Mouse (Mus musculus) A20 (cell line): Measurements from ENCODE around the gene Gm20388.
A peak's percentile ranks its signal among the peaks of the same experiment; 100 is the strongest.

ENCODE experiments used
- DNase-seq: peaks from one replicate; pipeline ENCODE4 v3.0.0-alpha.2; 2011; ENCODE audit warnings: low read depth, low spot score

Gm20388 gene

DNA sequence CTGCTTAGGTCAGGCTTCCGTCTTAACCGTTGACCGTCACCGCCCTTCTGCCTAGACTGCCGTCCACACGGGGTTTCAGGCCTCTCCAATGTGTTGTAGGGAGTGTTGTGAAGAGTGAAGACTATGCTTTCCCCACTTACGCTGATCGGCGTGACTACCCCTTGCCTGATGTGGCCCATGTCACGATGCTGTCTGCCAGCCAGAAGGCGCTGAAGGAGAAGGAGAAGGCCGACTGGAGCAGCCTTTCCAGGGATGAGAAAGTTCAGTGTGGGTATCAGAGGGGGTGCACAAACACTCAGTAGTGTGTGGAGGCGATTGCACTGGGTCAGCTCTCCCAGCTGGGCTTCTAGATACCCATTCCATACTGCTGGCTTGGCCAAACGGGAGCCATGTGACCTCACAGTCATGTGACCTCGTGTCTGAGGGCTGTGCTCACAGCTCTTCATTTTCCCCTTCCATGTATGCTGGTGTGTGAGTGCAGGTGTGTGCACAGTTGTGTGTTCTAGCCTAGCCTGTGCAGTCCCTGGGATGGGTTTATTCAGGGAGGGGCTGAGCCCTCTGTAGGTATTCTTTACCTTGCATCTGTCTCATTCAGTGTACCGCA is 762.1 kb downstream of the Gm20388 start:
- no peak for DNase-seq

GRCm38 (mm10) chr8:120673298-120673697 is 762.7 kb downstream of the Gm20388 start:
- DNase-seq, result no peak

GRCm38 (mm10) chr8:120675718-120676117 is 765.1 kb downstream of the Gm20388 start:
- peak; percentile 16 for DNase-seq

DNA sequence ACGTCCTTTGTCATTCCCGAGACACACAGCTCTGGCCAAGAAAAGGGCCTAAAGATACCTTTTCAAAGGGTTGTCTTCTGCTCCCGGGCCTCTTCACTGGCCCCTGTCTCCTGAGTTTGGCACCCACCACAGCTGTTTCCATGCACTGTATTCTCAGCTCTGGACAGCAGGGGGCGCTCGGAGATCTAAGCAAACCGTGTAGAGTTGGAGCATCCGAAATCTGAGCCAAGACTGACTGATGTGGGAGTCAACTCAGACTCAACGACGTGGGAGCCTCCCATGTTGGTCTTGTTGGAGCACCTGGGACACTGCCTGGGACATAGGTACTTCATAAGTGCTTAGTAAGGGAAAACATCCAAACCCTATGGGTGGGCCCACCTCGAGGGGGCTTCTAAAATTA is 767.8 kb downstream of the Gm20388 start:
- peak; percentile 80 for DNase-seq

- no peak for DNase-seq
These were observed 769.2 kb downstream of the Gm20388 start for GRCm38 (mm10) chr8:120679629-120680387.

- DNase-seq, result peak; percentile 69
These were observed 769.8 kb downstream of the Gm20388 start for GRCm38 (mm10) chr8:120680405-120680804.

DNA sequence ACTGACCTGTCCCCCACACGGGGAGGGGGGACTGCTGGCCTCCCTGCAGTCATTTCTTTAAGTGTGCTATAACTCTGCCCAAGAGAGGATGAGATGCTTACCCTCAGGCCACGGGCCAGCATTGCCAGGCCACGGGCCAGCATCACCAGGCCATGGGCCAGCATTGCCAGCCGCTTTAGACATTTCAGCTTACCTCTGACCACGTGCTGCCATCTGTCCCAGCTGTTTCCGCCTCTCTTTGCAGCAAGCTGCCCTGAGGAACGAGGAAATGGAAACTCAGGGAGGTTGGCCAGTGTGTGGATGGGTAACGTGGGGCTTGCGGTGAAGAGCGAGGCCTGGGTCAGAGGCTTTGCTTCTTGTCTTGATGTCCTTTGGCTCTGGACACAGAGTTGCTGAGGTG is 770.5 kb downstream of the Gm20388 start:
- no peak for DNase-seq

DNA sequence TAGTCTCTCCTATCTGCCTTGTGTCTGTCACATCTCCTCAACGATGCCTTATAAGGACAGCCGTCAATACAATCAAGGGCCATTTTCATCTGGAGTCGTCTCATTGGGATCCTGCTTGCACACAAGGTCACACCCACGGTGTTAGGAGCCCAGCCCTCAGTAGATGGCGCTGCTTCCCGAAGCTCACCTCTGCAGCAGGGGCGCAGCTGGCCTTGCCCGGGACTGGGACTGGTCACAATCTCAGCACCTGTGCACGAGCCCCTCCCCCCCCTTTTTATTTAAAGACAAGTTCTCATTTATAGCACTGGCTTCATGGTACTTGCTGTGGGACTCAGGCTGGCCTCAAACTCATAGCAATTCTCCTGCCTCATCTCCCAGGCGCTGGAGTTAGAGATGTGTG is 773.0 kb downstream of the Gm20388 start:
- DNase-seq, result peak; percentile 97

GRCm38 (mm10) chr8:120684082-120684481 is 773.4 kb downstream of the Gm20388 start:
- no peak for DNase-seq

DNA sequence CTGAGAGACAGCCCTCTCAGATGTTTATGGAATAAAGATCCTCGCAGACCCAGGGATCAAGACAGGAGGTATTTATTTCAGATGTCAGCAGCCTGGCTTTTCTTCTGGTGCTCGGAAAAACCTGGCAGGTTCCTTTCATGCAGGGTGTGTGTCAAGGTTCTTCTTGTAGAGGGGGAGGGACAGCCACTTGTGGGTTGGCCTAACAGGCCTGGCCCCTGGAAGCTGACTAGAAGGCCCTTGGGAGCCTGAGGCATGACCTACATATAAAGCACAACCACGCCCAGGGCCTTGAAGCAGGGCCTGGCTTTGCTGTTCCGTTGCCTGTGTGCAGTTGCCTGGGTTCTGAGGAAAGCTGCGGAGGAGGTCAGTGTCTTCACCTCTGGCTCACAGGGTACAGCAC is 774.5 kb downstream of the Gm20388 start:
- DNase-seq, result no peak

GRCm38 (mm10) chr8:120685591-120685990 is 775.0 kb downstream of the Gm20388 start:
- no peak for DNase-seq

GRCm38 (mm10) chr8:120686051-120686450 is 775.4 kb downstream of the Gm20388 start:
- no peak for DNase-seq

- DNase-seq, result no peak
These were observed 775.9 kb downstream of the Gm20388 start for GRCm38 (mm10) chr8:120686576-120686975.

DNA sequence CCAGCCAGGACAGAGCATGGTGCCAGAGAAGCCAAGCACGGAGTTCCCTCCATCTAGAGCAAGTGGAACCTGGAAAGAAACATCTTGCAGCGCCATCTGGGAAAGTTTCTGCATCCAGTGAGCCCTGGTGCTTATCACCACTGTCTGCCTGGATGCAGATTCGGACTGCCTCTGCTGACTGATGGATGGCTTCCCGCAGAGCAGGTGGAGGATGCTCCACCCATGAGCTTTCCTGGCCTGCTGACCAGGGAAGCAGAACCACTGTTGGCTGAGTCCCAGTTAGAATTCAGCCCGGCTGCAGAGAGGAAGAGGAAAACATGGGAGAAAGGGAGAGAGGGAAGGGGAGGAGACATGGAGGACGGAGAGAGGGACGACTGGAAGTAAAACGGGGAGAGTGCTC is 777.1 kb downstream of the Gm20388 start:
- no peak for DNase-seq

GRCm38 (mm10) chr8:120688511-120688910 is 777.9 kb downstream of the Gm20388 start:
- DNase-seq, result no peak

DNA sequence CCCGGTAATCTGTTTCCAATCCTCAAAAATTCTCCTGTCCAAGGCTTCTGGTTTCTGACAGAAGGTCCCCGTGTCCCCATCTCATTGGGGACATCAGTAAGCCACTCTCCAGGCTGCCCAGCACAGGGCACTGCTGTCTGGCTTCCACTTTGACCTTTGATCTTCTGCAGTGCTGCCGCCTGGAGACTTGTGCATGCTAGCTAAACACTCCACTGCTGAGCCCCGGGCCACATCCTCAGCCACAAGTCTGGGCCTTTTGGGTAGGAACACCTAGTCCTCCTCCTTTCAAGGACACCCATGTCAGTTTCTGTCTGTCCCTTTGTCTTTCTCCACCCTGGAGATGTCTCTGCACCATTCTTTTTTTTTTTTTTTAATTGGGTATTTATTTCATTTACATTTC is 782.3 kb downstream of the Gm20388 start:
- no peak for DNase-seq

GRCm38 (mm10) chr8:120693861-120694493 is 783.3 kb downstream of the Gm20388 start:
- DNase-seq, result no peak

DNA sequence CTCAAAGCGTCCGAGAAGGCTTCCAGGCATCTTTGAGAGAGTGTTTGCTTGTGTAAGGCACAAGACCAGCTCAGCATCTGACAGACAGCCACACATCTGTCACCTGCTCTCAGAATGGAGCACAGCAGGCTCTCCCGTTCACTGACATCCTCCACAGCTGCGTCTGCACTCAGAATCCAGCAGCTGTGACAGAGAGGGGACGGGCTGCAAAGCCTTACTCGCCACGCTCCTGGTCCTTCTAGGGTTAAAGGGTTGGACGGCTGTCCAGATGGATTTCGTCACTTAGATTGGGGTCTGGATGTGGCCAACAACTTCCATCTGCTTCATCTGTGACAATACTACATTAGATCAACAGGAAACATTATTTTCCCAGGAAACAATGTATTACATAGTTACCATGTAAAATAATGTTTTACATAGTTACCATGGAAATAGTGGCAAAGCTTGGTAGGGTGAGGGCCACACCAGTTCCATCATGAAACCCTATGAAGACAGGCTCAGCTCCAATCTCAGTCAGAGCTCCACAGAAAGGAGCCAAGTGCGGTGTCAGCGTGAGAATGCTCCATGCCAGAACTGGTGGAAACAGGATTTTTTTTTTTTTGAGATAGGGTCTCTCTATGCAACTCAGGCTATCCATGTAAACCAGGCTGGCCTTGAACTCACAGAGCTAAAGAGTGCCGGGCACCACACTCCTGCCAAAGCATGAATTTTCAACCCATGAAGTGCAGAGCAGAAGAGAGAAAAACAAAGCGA is 785.9 kb downstream of the Gm20388 start:
- peak; percentile 83 for DNase-seq

DNA sequence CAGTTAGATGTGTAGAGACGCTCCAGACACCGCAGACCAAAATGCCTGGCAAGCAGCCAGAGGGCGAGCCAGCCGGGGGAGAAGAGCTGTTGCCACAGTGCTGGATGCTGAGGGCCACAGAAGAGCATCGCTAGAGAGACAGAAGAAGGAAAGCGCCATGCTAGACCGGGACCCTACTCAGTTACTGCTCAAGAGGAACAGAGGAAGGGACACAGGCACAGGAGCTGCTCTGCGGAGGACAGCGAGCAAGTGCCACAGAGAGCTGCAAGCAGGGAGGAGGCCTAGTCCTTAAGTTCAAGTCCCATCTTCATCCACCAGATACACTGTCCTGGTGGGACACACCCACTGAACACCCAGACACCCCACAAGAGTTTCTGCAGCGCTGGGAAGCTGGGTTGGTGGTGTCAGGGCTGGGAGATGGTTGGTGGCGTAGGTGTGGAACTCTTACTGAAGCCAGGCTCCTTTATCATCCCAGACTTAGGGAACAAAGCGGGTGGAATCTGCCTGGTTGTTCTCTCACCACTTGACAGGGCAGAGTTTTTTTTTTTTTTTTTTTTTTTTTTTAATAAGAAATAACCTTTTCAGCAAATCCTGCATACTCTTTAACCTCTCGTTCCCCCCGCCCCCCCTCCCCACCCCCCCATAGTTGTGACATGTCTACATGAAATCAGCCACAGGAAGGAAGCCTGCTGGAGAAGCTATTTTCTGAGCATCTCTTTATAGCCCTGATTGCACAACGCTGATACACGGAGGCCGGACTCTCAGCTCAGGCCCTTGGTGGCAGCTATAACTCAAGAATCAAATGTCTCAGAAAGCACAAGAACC is 786.7 kb downstream of the Gm20388 start:
- DNase-seq, result peak; percentile 40

GRCm38 (mm10) chr8:120697979-120698272 is 787.3 kb downstream of the Gm20388 start:
- DNase-seq, result peak; percentile 40

DNA sequence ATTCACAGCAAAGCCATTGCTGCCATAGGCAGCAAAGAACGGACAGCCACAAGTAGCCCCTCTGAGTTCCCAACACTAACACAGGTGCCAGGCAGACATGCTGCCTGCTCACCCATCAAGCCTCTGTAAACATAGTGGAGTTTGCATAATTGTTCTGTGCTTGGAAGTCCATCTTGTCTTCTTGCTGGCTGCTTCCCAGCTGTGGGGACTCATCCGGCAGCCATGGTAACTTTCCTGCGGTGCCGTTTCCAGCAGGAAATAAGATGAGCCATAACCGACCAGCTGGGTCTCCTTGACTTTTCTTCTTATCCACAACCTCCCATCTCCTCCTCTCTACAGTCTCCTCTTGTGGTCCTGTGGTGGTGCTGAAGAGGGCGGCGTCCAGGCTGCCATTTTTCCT is 787.8 kb downstream of the Gm20388 start:
- no peak for DNase-seq
